Mouse (Mus musculus) forebrain, embryonic 10.5 days (tissue): ENCODE results near the gene Ank2. TPM values are rescaled to one million over a fixed set of nuclear protein-coding genes. Genes with fewer than 3 reads are reported as not detected.
A peak's percentile ranks its signal among the peaks of the same experiment; 100 is the strongest.

Experiments used
- DNase-seq: peaks from one replicate; pipeline ENCODE4 v3.0.0-alpha.2; 2017; ENCODE audit warnings: low spot score; ENCODE audit errors: extremely low spot score
- H3K27ac ChIP-seq: fragments of 300-500 bp; sonication (generic); 2 replicates; pipeline ENCODE4 v1.5.1; 2016; ENCODE audit warnings: mild to moderate bottlenecking
- H3K27me3 ChIP-seq: fragments of 300-500 bp; sonication (generic); 2 replicates; pipeline ENCODE4 v1.6.1; 2016; ENCODE audit warnings: mild to moderate bottlenecking; ENCODE audit not compliant: poor library complexity, severe bottlenecking
- H3K36me3 ChIP-seq: fragments of 300-500 bp; sonication (generic); replicated peaks from 2 replicates; pipeline ENCODE4 v1.6.1; 2016; ENCODE audit warnings: mild to moderate bottlenecking, moderate library complexity
- H3K4me1 ChIP-seq: fragments of 300-500 bp; sonication (generic); 2 replicates; pipeline ENCODE4 v1.6.1; 2016
- H3K4me3 ChIP-seq: fragments of 300-500 bp; sonication (generic); 2 replicates; pipeline ENCODE4 v1.5.1; 2016; ENCODE audit warnings: mild to moderate bottlenecking, moderate library complexity
- H3K9me3 ChIP-seq: fragments of 300-500 bp; sonication (generic); 2 replicates; pipeline ENCODE4 v1.6.1; 2016; ENCODE audit warnings: mild to moderate bottlenecking, moderate library complexity
- WGBS: fragments of 180-500 bp; shearing (Covaris S2); methylation state at CpG from one replicate; pipeline ENCODE4 v1.1.7; 2016; 5-methylcytosine and 5-hydroxymethylcytosine counted together
- polyA plus RNA-seq: library from polyadenylated mRNA; unstranded; fragments of >200 nt; fragmentation: Nextera tagmentation; extraction: Ambion mirVana; gene quantifications from 2 replicates; pipeline ENCODE4 v1.2.1, GENCODE M21; 2016

Ank2 gene
- polyA plus RNA-seq, 1 experiment from 2014 or later: 36.3 TPM

DNA sequence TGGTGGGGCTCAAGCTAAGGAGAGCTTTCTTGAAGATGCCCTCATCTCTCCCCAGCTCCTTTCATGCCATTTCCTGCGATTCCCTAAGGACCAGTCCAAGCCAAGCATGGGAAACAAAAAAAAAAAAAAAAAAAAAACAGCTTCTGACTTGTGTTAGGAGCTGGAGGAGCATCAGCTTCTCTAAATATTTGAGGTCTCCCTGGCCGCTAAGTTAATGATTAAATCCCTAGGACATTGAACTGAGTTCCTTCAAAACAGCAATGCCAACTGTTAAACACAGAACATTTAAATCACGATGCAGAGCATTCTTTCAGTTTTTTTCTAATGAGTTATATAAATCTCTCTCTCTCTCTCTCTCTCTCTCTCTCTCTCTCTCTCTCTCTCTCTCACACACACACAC lies 345.3 kb downstream of the Ank2 start:
- no peaks in the 10 kb centered on the region for H3K4me1 ChIP-seq
- no peaks in the 10 kb centered on the region for H3K36me3 ChIP-seq
- H3K27ac ChIP-seq: no peak overlapping the region
- 88% methylated on average over 3 of the region's 3 CpGs for WGBS
- H3K9me3 ChIP-seq: no peaks in the 10 kb centered on the region
- no peak overlapping the region for H3K4me3 ChIP-seq
- H3K27me3 ChIP-seq: no peaks in the 10 kb centered on the region
- DNase-seq: no peak

DNA sequence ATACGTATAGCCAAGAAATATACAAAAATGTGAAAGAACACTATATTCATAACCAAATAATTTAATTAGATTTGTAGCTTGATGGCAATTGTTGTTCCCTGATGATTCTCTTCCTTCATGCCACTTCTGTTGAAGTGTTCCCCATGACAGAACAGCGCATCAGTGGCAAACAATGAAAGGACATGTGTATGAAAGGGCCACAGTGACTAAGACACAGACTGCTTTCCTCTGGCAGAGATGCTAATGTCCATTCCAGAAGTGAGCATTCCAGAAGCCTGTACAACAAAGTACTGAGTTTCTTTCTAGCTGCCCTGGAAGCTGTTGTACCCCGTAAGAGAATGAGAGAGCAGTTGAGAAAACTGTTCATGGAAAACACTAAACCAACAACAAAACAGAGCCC lies 345.7 kb downstream of the Ank2 start:
- Histone ChIP-seq H3K27ac (no peak overlapping the region), H3K4me3 (no peak overlapping the region), H3K9me3 (no peaks in the 10 kb centered on the region), H3K4me1 (no peaks in the 10 kb centered on the region), H3K27me3 (no peaks in the 10 kb centered on the region), H3K36me3 (no peaks in the 10 kb centered on the region)
- WGBS: 95% methylated on average over 3 of the region's 3 CpGs
- DNase-seq: no peak

DNA sequence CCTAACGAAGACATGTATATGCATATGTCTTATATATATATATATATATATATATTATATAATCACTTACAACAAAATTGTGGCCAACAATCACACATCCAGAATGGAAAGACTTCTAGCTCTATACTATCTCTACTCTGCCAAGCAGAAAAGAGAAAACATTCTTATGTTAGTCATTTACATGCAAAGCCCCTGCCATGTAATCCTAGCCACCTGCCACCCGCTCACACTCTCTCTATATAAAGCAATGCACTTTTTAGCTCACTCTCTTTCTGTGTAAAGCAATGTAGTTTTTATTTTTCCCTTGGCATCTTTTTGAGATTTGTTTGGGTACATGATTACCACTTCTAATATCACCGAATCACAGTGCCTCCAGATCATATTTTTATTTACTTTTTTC lies 350.5 kb downstream of the Ank2 start:
- Histone ChIP-seq H3K27ac (no peak overlapping the region), H3K36me3 (no peaks in the 10 kb centered on the region), H3K4me1 (no peaks in the 10 kb centered on the region), H3K9me3 (no peaks in the 10 kb centered on the region), H3K27me3 (no peaks in the 10 kb centered on the region), H3K4me3 (no peak overlapping the region)
- 89% methylated on average over 3 of the region's 3 CpGs for WGBS
- DNase-seq: no peak

DNA sequence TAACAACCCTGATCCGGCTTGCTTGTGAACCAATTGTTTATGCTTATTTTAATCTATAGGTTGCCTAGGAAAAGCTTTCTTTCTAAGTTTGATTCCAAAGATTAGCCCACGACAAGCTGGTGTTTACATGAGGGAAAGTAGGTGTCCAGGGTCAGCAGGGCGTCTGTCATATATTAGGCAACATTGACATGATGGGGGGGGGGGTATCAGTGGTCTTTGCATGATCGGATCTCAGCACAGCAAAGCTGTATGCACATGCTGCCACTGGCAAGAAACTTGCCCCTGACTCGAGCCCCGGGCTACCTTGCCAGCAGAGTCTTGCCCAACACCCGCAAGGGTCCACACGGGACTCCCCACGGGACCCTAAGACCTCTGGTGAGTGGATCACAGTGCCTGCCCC lies 358.6 kb downstream of the Ank2 start:
- Histone ChIP-seq H3K27ac (no peak overlapping the region), H3K27me3 (no peaks in the 10 kb centered on the region), H3K4me3 (no peak overlapping the region), H3K9me3 (no peaks in the 10 kb centered on the region), H3K4me1 (peaks cover 12% of the 10 kb centered on the region; the same call in 1 of the 2 replicates), H3K36me3 (no peaks in the 10 kb centered on the region)
- WGBS: 91% methylated on average over 9 of the region's 9 CpGs
- DNase-seq: no peak

DNA sequence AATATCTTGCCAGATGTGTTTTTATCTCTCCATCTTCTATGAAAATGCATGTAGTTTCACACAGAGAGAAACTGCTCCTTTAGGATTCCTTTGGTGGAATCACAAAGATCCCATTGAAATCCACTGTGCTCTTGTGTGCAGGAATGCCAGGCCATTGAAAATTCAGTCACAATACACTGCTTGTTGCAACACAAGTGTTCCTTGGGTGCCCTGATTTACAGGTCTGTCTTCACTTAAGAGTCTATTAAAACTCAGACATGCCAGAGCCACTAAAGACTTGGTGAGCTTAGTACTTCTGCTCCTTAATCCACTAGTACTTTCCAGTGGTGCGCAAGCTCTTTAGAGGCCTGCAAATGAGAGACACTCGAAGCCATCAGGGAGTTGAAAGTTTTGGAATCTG lies 359.5 kb downstream of the Ank2 start:
- 66% methylated on average over 2 of the region's 2 CpGs for WGBS
- no peak for DNase-seq

DNA sequence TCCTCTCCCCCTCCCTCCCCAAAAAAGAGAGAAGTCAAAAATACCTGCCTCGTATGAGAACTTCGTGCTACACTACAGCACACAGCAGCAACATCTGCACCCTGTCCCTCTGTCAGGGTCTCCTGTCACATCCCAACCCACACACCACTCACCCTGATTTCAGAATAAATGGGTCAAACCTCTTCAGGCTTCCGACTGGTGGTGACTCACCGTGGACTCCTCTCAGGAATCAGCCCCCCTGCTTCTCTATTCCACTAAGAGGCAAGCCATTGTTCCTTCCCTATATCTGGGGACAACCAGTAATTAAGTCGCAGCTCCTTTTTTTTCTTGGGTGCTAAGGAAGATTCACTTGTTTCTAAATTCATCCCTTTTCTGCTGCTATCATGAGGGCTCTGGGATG lies 361.6 kb downstream of the Ank2 start:
- Histone ChIP-seq H3K36me3 (no peaks in the 10 kb centered on the region), H3K9me3 (no peaks in the 10 kb centered on the region), H3K4me3 (no peak overlapping the region), H3K27me3 (no peaks in the 10 kb centered on the region), H3K27ac (no peak overlapping the region), H3K4me1 (peaks cover 17% of the 10 kb centered on the region; the same call in 1 of the 2 replicates)
- WGBS: 69% methylated on average over 5 of the region's 5 CpGs
- DNase-seq: no peak

More for the DNA sequence above, 359.5 kb downstream of the Ank2 start:
- Histone ChIP-seq H3K9me3 (no peaks in the 10 kb centered on the region), H3K27me3 (no peaks in the 10 kb centered on the region), H3K36me3 (no peaks in the 10 kb centered on the region), H3K4me3 (no peak overlapping the region), H3K4me1 (peaks cover 12% of the 10 kb centered on the region; the same call in 1 of the 2 replicates), H3K27ac (no peak overlapping the region)

DNA sequence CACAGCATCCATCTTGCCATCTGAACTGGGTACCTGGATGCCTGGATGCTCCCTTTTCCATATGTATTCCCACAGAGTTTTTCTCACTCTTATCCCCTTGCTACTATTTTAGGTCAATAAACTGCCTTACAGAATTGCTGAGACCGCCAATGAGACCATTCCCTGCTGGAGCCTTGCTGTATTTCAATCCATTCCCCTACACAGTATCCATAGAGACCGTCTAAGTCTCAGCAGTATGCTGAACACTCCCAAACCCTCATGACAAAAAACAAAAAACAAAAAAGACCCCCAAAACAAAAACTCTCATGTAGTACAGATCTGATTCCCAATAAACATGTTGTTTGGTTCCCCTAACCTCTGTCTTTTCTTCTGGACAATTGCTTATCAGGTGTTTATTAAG lies 365.1 kb downstream of the Ank2 start:
- no peak for DNase-seq
- no peaks in the 10 kb centered on the region for H3K9me3 ChIP-seq
- H3K4me3 ChIP-seq: no peak overlapping the region
- no peak overlapping the region for H3K27ac ChIP-seq
- no peaks in the 10 kb centered on the region for H3K27me3 ChIP-seq
- no peaks in the 10 kb centered on the region for H3K36me3 ChIP-seq
- 89% methylated on average over 2 of the region's 2 CpGs for WGBS
- peaks cover 30% of the 10 kb centered on the region for H3K4me1 ChIP-seq

DNA sequence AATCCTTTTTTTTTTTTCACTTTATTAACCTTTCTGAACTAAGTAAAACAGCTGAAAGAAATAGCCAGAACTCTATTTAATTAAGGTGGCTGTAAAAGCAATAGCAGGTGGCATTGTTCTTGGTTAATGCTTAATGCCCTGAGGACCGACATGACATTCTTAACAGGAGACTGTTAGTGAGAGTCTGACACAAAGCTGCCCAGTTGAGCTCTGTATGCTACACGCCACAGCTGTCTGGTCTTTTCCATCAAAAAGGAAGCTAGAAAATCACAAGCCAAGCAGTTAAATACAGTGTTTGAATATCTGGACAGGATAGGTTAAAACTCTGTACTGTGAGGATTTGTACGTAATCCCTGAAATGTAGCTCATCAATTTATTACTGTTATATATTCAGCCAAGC lies 368.1 kb downstream of the Ank2 start:
- Histone ChIP-seq H3K36me3 (no peaks in the 10 kb centered on the region), H3K27me3 (0 out of 2 replicates have a peak, but pooled peaks cover 6% of the 10 kb centered on the region), H3K9me3 (no peaks in the 10 kb centered on the region), H3K4me1 (peaks cover 25% of the 10 kb centered on the region), H3K4me3 (no peak overlapping the region), H3K27ac (no peak overlapping the region)
- DNase-seq: no peak
- 31% methylated on average over 3 of the region's 3 CpGs for WGBS

DNA sequence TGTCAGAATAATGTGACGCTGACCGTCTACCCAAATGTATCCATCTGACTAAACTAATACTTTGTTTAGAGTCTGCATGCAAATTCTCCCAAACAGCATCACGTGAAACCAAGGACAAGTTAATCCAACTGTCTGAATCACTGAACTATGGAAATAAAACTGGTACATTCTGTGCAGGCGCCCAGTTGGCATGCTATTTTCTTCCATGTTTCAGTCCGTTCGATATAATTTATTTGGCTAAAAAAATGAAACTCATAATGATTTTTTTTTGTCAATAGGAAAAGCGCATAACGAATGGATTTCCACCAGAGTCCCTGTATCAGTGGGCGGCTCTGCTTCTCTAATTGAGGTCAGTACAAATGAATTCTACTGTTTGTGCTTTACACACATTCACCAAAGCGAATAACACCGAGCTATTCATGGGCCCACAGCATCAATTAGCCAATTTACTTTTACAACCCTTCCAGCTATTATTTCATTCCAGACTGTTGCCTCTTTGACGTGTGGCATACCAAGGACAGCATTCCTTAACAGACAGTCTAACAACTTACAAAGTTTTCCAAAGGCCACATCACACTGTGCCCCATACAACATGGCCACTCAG lies 368.9 kb downstream of the Ank2 start:
- H3K9me3 ChIP-seq: no peaks in the 10 kb centered on the region
- DNase-seq: no peak
- no peak overlapping the region for H3K27ac ChIP-seq

DNA sequence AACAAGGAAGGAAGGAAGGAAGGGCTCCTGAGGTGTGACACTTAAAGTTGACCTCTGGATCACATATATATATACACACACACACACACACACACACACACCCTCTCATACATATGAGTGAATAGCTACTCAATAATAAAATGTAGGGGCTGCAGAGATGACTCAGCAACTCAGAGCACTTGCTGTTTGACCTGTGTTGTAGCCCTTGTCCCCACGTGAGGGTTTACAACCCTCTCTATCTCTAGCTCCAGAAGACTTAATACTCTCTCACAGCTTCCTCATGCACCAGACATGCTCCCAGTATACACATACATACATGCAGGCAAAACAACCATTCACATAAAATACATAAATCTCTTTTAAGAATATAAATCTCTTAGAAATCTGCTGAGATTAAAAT lies 369.4 kb downstream of the Ank2 start:
- Histone ChIP-seq H3K4me3 (no peak overlapping the region), H3K27me3 (0 out of 2 replicates have a peak, but pooled peaks cover 6% of the 10 kb centered on the region), H3K36me3 (no peaks in the 10 kb centered on the region), H3K27ac (no peak overlapping the region), H3K4me1 (peaks cover 29% of the 10 kb centered on the region), H3K9me3 (no peaks in the 10 kb centered on the region)
- WGBS: 71% methylated on average over 1 of the region's 1 CpGs
- DNase-seq: no peak

More for the DNA sequence above, 368.9 kb downstream of the Ank2 start:
- H3K4me3 ChIP-seq: no peak overlapping the region
- no peaks in the 10 kb centered on the region for H3K36me3 ChIP-seq
- peaks cover 25% of the 10 kb centered on the region for H3K4me1 ChIP-seq
- 54% methylated on average over 12 of the region's 12 CpGs for WGBS
- 0 out of 2 replicates have a peak, but pooled peaks cover 6% of the 10 kb centered on the region for H3K27me3 ChIP-seq

DNA sequence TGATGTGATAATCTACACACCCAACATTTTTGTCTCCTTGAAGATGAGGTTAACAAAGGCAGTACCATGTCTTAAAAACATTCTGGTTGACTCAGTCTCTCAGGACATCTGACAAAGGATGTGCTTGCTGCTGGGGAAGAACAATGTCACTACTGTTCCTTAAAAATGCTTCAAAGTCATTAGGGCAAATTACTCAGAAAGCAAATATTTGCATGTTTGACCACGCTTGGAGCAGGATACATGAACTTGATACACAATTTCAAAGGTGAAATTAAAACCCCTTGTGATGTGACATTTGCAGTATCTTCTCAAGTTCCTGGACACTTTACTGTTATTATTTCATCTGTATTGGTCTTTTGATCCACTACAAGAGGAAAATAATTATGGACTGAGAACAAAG lies 371.5 kb downstream of the Ank2 start:
- 0 out of 2 replicates have a peak, but pooled peaks cover 6% of the 10 kb centered on the region for H3K27me3 ChIP-seq
- WGBS: 66% methylated on average over 1 of the region's 1 CpGs
- no peak overlapping the region for H3K27ac ChIP-seq
- no peak overlapping the region for H3K4me3 ChIP-seq
- peaks cover 42% of the 10 kb centered on the region for H3K4me1 ChIP-seq
- H3K9me3 ChIP-seq: no peaks in the 10 kb centered on the region
- DNase-seq: no peak
- no peaks in the 10 kb centered on the region for H3K36me3 ChIP-seq

DNA sequence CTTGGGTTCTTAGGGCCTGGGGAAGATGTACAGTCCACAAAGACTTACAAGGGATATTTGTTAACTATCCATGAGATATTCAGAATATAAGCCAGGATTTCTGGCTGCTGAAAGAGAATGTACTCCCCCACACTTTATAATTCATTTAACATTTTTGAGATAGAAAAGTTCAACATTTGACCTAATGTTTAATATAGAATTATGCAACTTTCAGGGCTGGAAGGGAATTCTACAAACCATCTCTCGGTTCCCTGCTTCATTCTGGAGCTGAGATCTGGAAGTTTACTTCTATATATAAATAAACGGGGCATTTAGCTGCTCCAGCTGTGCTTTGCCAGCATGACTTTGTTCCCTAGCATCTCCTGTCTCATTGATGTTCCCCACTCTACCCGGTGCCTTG lies 372.9 kb downstream of the Ank2 start:
- no peak for DNase-seq

DNA sequence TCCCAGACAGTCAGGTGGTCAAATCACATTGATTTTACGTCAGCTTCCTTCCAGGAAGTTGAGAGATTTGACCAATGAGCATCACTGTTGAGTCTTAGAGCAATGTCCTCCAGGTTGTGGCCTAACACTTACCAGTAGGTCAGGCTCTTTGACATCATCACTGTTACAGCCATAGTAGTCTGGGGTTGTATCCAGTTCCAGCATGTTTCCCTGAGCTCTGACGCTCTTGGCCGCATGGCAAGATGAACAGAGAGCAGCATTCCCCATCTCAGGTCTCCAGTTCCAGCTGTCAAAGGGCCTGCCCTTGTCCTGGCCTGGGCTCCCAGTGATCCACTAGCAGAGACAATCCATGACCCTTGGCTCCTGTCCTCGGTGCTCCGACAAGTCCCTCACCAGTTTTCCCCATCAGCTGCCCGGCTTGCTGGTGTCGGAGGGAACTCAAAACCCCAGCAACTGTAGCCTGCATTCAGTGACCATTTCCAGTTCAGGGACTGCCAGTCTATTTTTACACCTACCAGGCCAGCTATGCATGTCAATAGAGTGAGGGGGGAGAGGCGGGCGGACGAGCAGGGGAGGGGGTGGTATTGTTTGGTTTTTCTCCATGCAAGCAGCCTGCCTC lies 374.7 kb downstream of the Ank2 start:
- H3K27ac ChIP-seq: peak overlapping the region; percentile 58
- H3K9me3 ChIP-seq: no peaks in the 10 kb centered on the region
- no peak overlapping the region for H3K4me3 ChIP-seq
- peak; percentile 19 for DNase-seq
- 0 out of 2 replicates have a peak, but pooled peaks cover 6% of the 10 kb centered on the region for H3K27me3 ChIP-seq
- no peaks in the 10 kb centered on the region for H3K36me3 ChIP-seq
- H3K4me1 ChIP-seq: peaks cover 23% of the 10 kb centered on the region
- WGBS: 61% methylated on average over 10 of the region's 10 CpGs

More for the DNA sequence above, 372.9 kb downstream of the Ank2 start:
- Histone ChIP-seq H3K36me3 (no peaks in the 10 kb centered on the region), H3K4me3 (no peak overlapping the region), H3K4me1 (peaks cover 40% of the 10 kb centered on the region), H3K27me3 (0 out of 2 replicates have a peak, but pooled peaks cover 6% of the 10 kb centered on the region), H3K9me3 (no peaks in the 10 kb centered on the region), H3K27ac (no peak overlapping the region)
- WGBS: 76% methylated on average over 3 of the region's 3 CpGs
